In the genomic region with DNA sequence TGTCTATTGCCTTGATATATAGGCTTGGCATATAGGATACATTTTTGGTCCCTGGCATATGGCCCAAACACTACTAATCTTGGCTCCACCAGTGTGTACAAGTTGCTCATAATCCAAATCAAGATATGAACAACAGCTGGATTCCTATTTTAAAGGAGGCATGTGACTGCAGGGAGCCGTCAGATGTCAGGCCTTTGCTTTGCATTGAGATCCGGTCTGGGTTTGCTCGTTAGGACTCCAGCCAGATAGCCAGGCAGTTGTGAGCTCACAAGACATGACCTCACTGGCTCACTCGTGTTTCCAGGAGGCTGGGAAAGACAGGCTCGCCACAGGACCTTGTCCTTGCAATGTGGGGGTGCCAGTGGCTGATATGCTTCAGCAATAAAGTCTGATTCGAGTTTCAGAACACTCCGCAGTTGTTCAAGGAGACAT, we compare ENCODE assay signal across 9 mouse cellular contexts. TPM values are rescaled to one million over a fixed set of nuclear protein-coding genes. Genes with fewer than 3 reads are reported as not detected.
DNase-seq lines count a peak whose midpoint lies in the region; ATAC-seq and TF ChIP-seq lines count a peak whose summit lies in the region.
"Had no signal": no experiment of that assay in that cellular context is flagged by ENCODE, and none has a peak within 500 bp of the region (broad histone marks: within the 10 kb centered on the region; RNA-seq: fewer than 3 reads in every experiment).

No protein-coding gene starts in this region.

- DNase-seq in hindbrain, embryonic 14.5 days (ENCODE audit: low spot score), result no peak
- peak; percentile 24 for DNase-seq in MN1 (ENCODE audit: low spot score)
- peak; percentile 83 for DNase-seq in embryonic facial prominence, embryonic 14.5 days (ENCODE audit: low spot score)
- DNase-seq in limb, embryonic 14.5 days (ENCODE audit: low spot score), result peak; percentile 68
- no peak for DNase-seq in cerebellum, postnatal 4 days (ENCODE audit: low spot score in 2 of 2)
- DNase-seq in cerebellum, adult 8-10 months, result no peak
- DNase-seq in thymus, postnatal 4 days, result no peak

- peaks cover 2% of the 10 kb centered on the region; the same call in 1 of the 2 replicates for H3K36me3 ChIP-seq in hindbrain, embryonic 16.5 days (ENCODE audit: control insufficient read depth, insufficient read depth, low read length)
- H3K36me3 ChIP-seq in hindbrain, embryonic 14.5 days (replicated peaks; ENCODE audit: control insufficient read depth, insufficient read depth), result peaks cover 8% of the 10 kb centered on the region; the same call in 1 of the 2 replicates
- H3K36me3 ChIP-seq in embryonic facial prominence, embryonic 14.5 days (ENCODE audit: control insufficient read depth, insufficient read depth, low read length), result no peaks in the 10 kb centered on the region
- H3K36me3 ChIP-seq in limb, embryonic 14.5 days (ENCODE audit: control insufficient read depth, insufficient read depth, low read length), result no peaks in the 10 kb centered on the region
- H3K36me3 ChIP-seq: liver, embryonic 12.5 days had no signal

- H3K9ac ChIP-seq in hindbrain, embryonic 16.5 days (ENCODE audit: low read depth, low read length), result no peak overlapping the region
- H3K9ac ChIP-seq in hindbrain, embryonic 14.5 days, result no peak overlapping the region
- H3K9ac ChIP-seq in embryonic facial prominence, embryonic 14.5 days (ENCODE audit: low read depth, low read length), result no peak overlapping the region
- no peak overlapping the region for H3K9ac ChIP-seq in limb, embryonic 14.5 days (ENCODE audit: low read depth, low read length, severe bottlenecking)
- H3K9ac ChIP-seq: liver, embryonic 12.5 days had no signal

- peak; percentile 43 for ATAC-seq in hindbrain, embryonic 16.5 days
- no peak for ATAC-seq in hindbrain, embryonic 14.5 days (ENCODE audit: low FRiP score)
- peak; percentile 64; the same call in 1 of the 2 replicates for ATAC-seq in embryonic facial prominence, embryonic 14.5 days (ENCODE audit: low read depth)
- ATAC-seq in limb, embryonic 14.5 days (ENCODE audit: low FRiP score, low read depth), result peak; percentile 62
- ATAC-seq: liver, embryonic 12.5 days had no signal

- no peak overlapping the region for H3K4me3 ChIP-seq in hindbrain, embryonic 16.5 days (ENCODE audit: low read length)
- H3K4me3 ChIP-seq in hindbrain, embryonic 14.5 days (replicated peaks; ENCODE audit: low read length), result no peak overlapping the region
- H3K4me3 ChIP-seq in embryonic facial prominence, embryonic 14.5 days (ENCODE audit: low read depth, low read length), result no peak overlapping the region
- no peak overlapping the region for H3K4me3 ChIP-seq in limb, embryonic 14.5 days (replicated peaks; ENCODE audit: low read length)
- H3K4me3 ChIP-seq: liver, embryonic 12.5 days had no signal

- no peaks in the 10 kb centered on the region for H3K9me3 ChIP-seq in hindbrain, embryonic 16.5 days (ENCODE audit: control insufficient read depth, low read length)
- H3K9me3 ChIP-seq in hindbrain, embryonic 14.5 days (ENCODE audit: control insufficient read depth, low read length), result no peaks in the 10 kb centered on the region
- H3K9me3 ChIP-seq in embryonic facial prominence, embryonic 14.5 days (ENCODE audit: control insufficient read depth, low read length), result no peaks in the 10 kb centered on the region
- no peaks in the 10 kb centered on the region for H3K9me3 ChIP-seq in limb, embryonic 14.5 days (ENCODE audit: control insufficient read depth, low read length)
- H3K9me3 ChIP-seq: liver, embryonic 12.5 days had no signal

- no peak overlapping the region for H3K4me2 ChIP-seq in hindbrain, embryonic 16.5 days (ENCODE audit: low read length)
- H3K4me2 ChIP-seq in hindbrain, embryonic 14.5 days (replicated peaks), result no peak overlapping the region
- H3K4me2 ChIP-seq in embryonic facial prominence, embryonic 14.5 days (ENCODE audit: low read depth, low read length), result no peak overlapping the region
- H3K4me2 ChIP-seq in limb, embryonic 14.5 days (replicated peaks; ENCODE audit: low read depth, low read length, severe bottlenecking), result no peak overlapping the region
- H3K4me2 ChIP-seq: liver, embryonic 12.5 days had no signal

- no peak overlapping the region for H3K27ac ChIP-seq in hindbrain, embryonic 16.5 days (ENCODE audit: low read depth, low read length)
- H3K27ac ChIP-seq in hindbrain, embryonic 14.5 days, result no peak overlapping the region
- H3K27ac ChIP-seq in embryonic facial prominence, embryonic 14.5 days (replicated peaks; ENCODE audit: low read depth, low read length), result peak overlapping the region; percentile 8; the same call in 1 of the 2 replicates
- peak overlapping the region; percentile 58; the same call in 1 of the 2 replicates for H3K27ac ChIP-seq in limb, embryonic 14.5 days (replicated peaks; ENCODE audit: low read depth, low read length)
- H3K27ac ChIP-seq: liver, embryonic 12.5 days had no signal

- WGBS in hindbrain, embryonic 16.5 days, result 54% methylated on average over 7 of the region's 7 CpGs
- 60% methylated on average over 7 of the region's 7 CpGs for WGBS in hindbrain, embryonic 14.5 days
- 46% methylated on average over 7 of the region's 7 CpGs for WGBS in embryonic facial prominence, embryonic 14.5 days
- WGBS in limb, embryonic 14.5 days, result 38% methylated on average over 7 of the region's 7 CpGs

- H3K27me3 ChIP-seq in hindbrain, embryonic 16.5 days (replicated peaks; ENCODE audit: control insufficient read depth, insufficient read depth, low read length), result no peaks in the 10 kb centered on the region
- no peaks in the 10 kb centered on the region for H3K27me3 ChIP-seq in hindbrain, embryonic 14.5 days (ENCODE audit: control insufficient read depth, insufficient read depth, low read length)
- H3K27me3 ChIP-seq in embryonic facial prominence, embryonic 14.5 days (replicated peaks; ENCODE audit: control insufficient read depth, insufficient read depth, low read length), result no peaks in the 10 kb centered on the region
- no peaks in the 10 kb centered on the region for H3K27me3 ChIP-seq in limb, embryonic 14.5 days (ENCODE audit: control insufficient read depth, insufficient read depth, low read length)
- H3K27me3 ChIP-seq: liver, embryonic 12.5 days had no signal

- TF ChIP-seq POLR2A in limb, embryonic 14.5 days (IDR thresholded peaks at IDR 0.05; ENCODE audit: borderline replicate concordance, extremely low read depth, insufficient read depth, insufficient read length), result no peak

- no peaks in the 10 kb centered on the region for H3K4me1 ChIP-seq in hindbrain, embryonic 16.5 days (ENCODE audit: control insufficient read depth, insufficient read depth, low read depth, low read length)
- no peaks in the 10 kb centered on the region for H3K4me1 ChIP-seq in hindbrain, embryonic 14.5 days (replicated peaks; ENCODE audit: control insufficient read depth, insufficient read depth, low read length)
- peaks cover 7% of the 10 kb centered on the region; the same call in 1 of the 2 replicates for H3K4me1 ChIP-seq in embryonic facial prominence, embryonic 14.5 days (ENCODE audit: control insufficient read depth, insufficient read depth, low read length)
- H3K4me1 ChIP-seq in limb, embryonic 14.5 days (ENCODE audit: control insufficient read depth, insufficient read depth, low read length), result peaks cover 6% of the 10 kb centered on the region

RNA-seq across cellular contexts. Expression of a gene that starts 44.2 kb away (rescaled TPM):
- polyA plus RNA-seq in hindbrain, embryonic 16.5 days (2015; fragmentation: Nextera tagmentation; extraction: Ambion mirVana), result 28.7 and 33.9 TPM in 2 replicates
- 45.6 and 46.5 TPM in 2 replicates for polyA plus RNA-seq in hindbrain, embryonic 14.5 days (2014; fragmentation: Nextera tagmentation; extraction: Ambion mirVana)
- polyA plus RNA-seq in embryonic facial prominence, embryonic 14.5 days (2014; fragmentation: Nextera tagmentation; extraction: Ambion mirVana), result 68.8 and 70.2 TPM in 2 replicates
- polyA plus RNA-seq in limb, embryonic 14.5 days (2012; rRNA removed), result 61.0 and 67.4 TPM in 2 replicates
- 73.3 and 75.3 TPM in 2 replicates for polyA plus RNA-seq in limb, embryonic 14.5 days (2014; fragmentation: Nextera tagmentation; extraction: Ambion mirVana)

RNA-seq across cellular contexts. Expression of a gene that starts 45.0 kb away (rescaled TPM):
- 55.7 and 58.4 TPM in 2 replicates for polyA plus RNA-seq in hindbrain, embryonic 16.5 days (2015; fragmentation: Nextera tagmentation; extraction: Ambion mirVana)
- 58.2 and 60.9 TPM in 2 replicates for polyA plus RNA-seq in hindbrain, embryonic 14.5 days (2014; fragmentation: Nextera tagmentation; extraction: Ambion mirVana)
- polyA plus RNA-seq in embryonic facial prominence, embryonic 14.5 days (2014; fragmentation: Nextera tagmentation; extraction: Ambion mirVana), result 29.7 and 35.8 TPM in 2 replicates
- 15.1 and 18.5 TPM in 2 replicates for polyA plus RNA-seq in limb, embryonic 14.5 days (2012; rRNA removed)
- 32.8 and 34.6 TPM in 2 replicates for polyA plus RNA-seq in limb, embryonic 14.5 days (2014; fragmentation: Nextera tagmentation; extraction: Ambion mirVana)

Comparison
In these comparisons a context has a peak if more than half of its experiments do, and no peak if none do; other contexts are left out.
1. H3K27ac ChIP-seq: peak in embryonic facial prominence, embryonic 14.5 days (single experiment) and limb, embryonic 14.5 days (single experiment); none in hindbrain, embryonic 16.5 days (single experiment) and hindbrain, embryonic 14.5 days (single experiment).
2. DNase-seq: peak in MN1 (single experiment), embryonic facial prominence, embryonic 14.5 days (single experiment) and limb, embryonic 14.5 days (single experiment); none in hindbrain, embryonic 14.5 days (single experiment), cerebellum, postnatal 4 days (0 of 2), cerebellum, adult 8-10 months (single experiment) and thymus, postnatal 4 days (single experiment).